Mouse (Mus musculus) MEL (cell line): ENCODE data around the gene Taf11. TPM values are rescaled to one million over a fixed set of nuclear protein-coding genes. Genes with fewer than 3 reads are reported as not detected.

Experiments
- DNase-seq: peaks from one replicate; pipeline ENCODE4 v3.0.0; 2011; ENCODE audit warnings: low read depth, low spot score
- H3K27ac ChIP-seq: 2 replicates; pipeline ENCODE4 v1.5.1; 2012; ENCODE audit warnings: low read depth, mild to moderate bottlenecking, control low read depth, low read length, moderate library complexity; ENCODE audit not compliant: control insufficient read depth
- H3K27me3 ChIP-seq, 2 experiments: fragments of 150-350 bp in 1 of 2; sonication (generic) in 1 of 2; 2 replicates each; pipeline ENCODE4 v1.6.1; 2012; ENCODE audit warnings: low read length in 2 of 2, mild to moderate bottlenecking in 2 of 2, improper control_type of control experiment in 1 of 2, moderate library complexity in 1 of 2; ENCODE audit not compliant: insufficient read depth in 2 of 2, control insufficient read depth in 1 of 2
- H3K36me3 ChIP-seq, 2 experiments: 2 replicates each; pipeline ENCODE4 v1.6.1; 2012 to 2014; ENCODE audit warnings: low read length in 2 of 2, improper control_type of control experiment in 1 of 2, inconsistent platforms in 1 of 2, mild to moderate bottlenecking in 1 of 2; ENCODE audit not compliant: insufficient read depth in 2 of 2, control insufficient read depth in 1 of 2
- H3K4me1 ChIP-seq, 2 experiments: fragments of 150-350 bp in 1 of 2; sonication (generic) in 1 of 2; 2 replicates each; pipeline ENCODE4 v1.6.1; 2012; ENCODE audit warnings: low read length in 2 of 2, improper control_type of control experiment in 1 of 2, mild to moderate bottlenecking in 1 of 2; ENCODE audit not compliant: insufficient read depth in 2 of 2, control insufficient read depth in 1 of 2
- H3K4me3 ChIP-seq, 2 experiments: fragments of 150-350 bp in 1 of 2; sonication (generic) in 1 of 2; 2 replicates each; pipeline ENCODE4 v1.5.1; 2012; ENCODE audit warnings: low read depth in 2 of 2, low read length in 2 of 2, mild to moderate bottlenecking in 2 of 2, moderate library complexity in 2 of 2, control low read depth in 1 of 2, improper control_type of control experiment in 1 of 2; ENCODE audit not compliant: control insufficient read depth in 1 of 2, insufficient read depth in 1 of 2
- H3K79me2 ChIP-seq: 2 replicates; pipeline ENCODE4 v1.6.1; 2012; ENCODE audit warnings: mild to moderate bottlenecking, low read length, moderate library complexity; ENCODE audit not compliant: control insufficient read depth, poor library complexity, insufficient read depth
- H3K9ac ChIP-seq: 2 replicates; pipeline ENCODE4 v1.6.1; 2012; ENCODE audit warnings: low read depth, mild to moderate bottlenecking, control low read depth, low read length, moderate library complexity; ENCODE audit not compliant: control insufficient read depth, poor library complexity, severe bottlenecking
- H3K9me3 ChIP-seq: fragments of 150-350 bp; sonication (generic); replicated peaks from 2 replicates; pipeline ENCODE4 v1.6.1; 2012; ENCODE audit warnings: mild to moderate bottlenecking, low read length, improper control_type of control experiment, moderate library complexity; ENCODE audit not compliant: insufficient read depth
- BHLHE40 ChIP-seq: IDR thresholded peaks from 2 replicates; pipeline ENCODE4 v1.6.1; 2012; ENCODE audit warnings: low read depth, mild to moderate bottlenecking, inconsistent platforms, low read length, improper control_type of control experiment, borderline replicate concordance
- CHD1 ChIP-seq: IDR thresholded peaks from 2 replicates; pipeline ENCODE4 v1.6.1; 2012; ENCODE audit warnings: low read depth, mild to moderate bottlenecking, inconsistent platforms, low read length, improper control_type of control experiment
- CHD2 ChIP-seq: IDR thresholded peaks from 2 replicates; pipeline ENCODE4 v1.6.1; 2011; ENCODE audit warnings: low read length, improper control_type of control experiment
- E2F4 ChIP-seq: IDR thresholded peaks from 2 replicates; pipeline ENCODE4 v1.6.1; 2011; ENCODE audit warnings: low read depth, low read length, improper control_type of control experiment, borderline replicate concordance
- ELF1 ChIP-seq: IDR thresholded peaks from 2 replicates; pipeline ENCODE4 v1.6.1; 2014; ENCODE audit warnings: low read depth, mild to moderate bottlenecking, inconsistent platforms, low read length, improper control_type of control experiment, moderate library complexity
- ETS1 ChIP-seq: IDR thresholded peaks from 2 replicates; pipeline ENCODE4 v1.6.1; 2012; ENCODE audit warnings: low read depth, mild to moderate bottlenecking, inconsistent platforms, low read length, improper control_type of control experiment, moderate library complexity
- GABPA ChIP-seq: IDR thresholded peaks from 2 replicates; pipeline ENCODE4 v1.6.1; 2012; ENCODE audit warnings: low read depth, mild to moderate bottlenecking, inconsistent platforms, low read length, improper control_type of control experiment, moderate library complexity
- GATA1 ChIP-seq: IDR thresholded peaks from 2 replicates; pipeline ENCODE4 v1.6.1; 2011; ENCODE audit warnings: low read depth, low read length, improper control_type of control experiment
- HCFC1 ChIP-seq: IDR thresholded peaks from 2 replicates; pipeline ENCODE4 v1.6.1; 2012; ENCODE audit warnings: low read depth, mild to moderate bottlenecking, inconsistent platforms, low read length, improper control_type of control experiment, moderate library complexity
- JUND ChIP-seq: IDR thresholded peaks from 2 replicates; pipeline ENCODE4 v1.6.1; 2011; ENCODE audit warnings: low read depth, mild to moderate bottlenecking, improper control_type of control experiment, low read length
- KAT2A ChIP-seq: conservative IDR thresholded peaks from 2 replicates; pipeline ENCODE4 v1.6.1; 2012; ENCODE audit warnings: low read depth, low read length, improper control_type of control experiment, inconsistent platforms
- MAX ChIP-seq: IDR thresholded peaks from 2 replicates; pipeline ENCODE4 v1.6.1; 2011; ENCODE audit warnings: low read length, improper control_type of control experiment
- MAZ ChIP-seq: IDR thresholded peaks from 2 replicates; pipeline ENCODE4 v1.6.1; 2012; ENCODE audit warnings: low read depth, mild to moderate bottlenecking, inconsistent platforms, low read length, improper control_type of control experiment
- MEF2A ChIP-seq: IDR thresholded peaks from 2 replicates; pipeline ENCODE4 v1.6.1; 2014; ENCODE audit warnings: low read depth, mild to moderate bottlenecking, inconsistent platforms, low read length, improper control_type of control experiment; ENCODE audit not compliant: poor library complexity, insufficient replicate concordance, severe bottlenecking; ENCODE audit errors: extremely low read depth
- MXI1 ChIP-seq: IDR thresholded peaks from 2 replicates; pipeline ENCODE4 v1.6.1; 2011; ENCODE audit warnings: mild to moderate bottlenecking, low read depth, low read length, improper control_type of control experiment
- MYB ChIP-seq: IDR thresholded peaks from 2 replicates; pipeline ENCODE4 v1.6.1; 2011; ENCODE audit warnings: mild to moderate bottlenecking, low read depth, low read length, improper control_type of control experiment
- MYC ChIP-seq: IDR thresholded peaks from 2 replicates; pipeline ENCODE4 v1.6.1; 2011; ENCODE audit warnings: low read depth, mild to moderate bottlenecking, low read length, improper control_type of control experiment, moderate library complexity
- NELFE ChIP-seq: IDR thresholded peaks from 2 replicates; pipeline ENCODE4 v1.6.1; 2011; ENCODE audit warnings: low read depth, low read length, improper control_type of control experiment
- POLR2A ChIP-seq, 2 experiments: IDR thresholded peaks; 2 replicates each; pipeline ENCODE4 v1.6.1; 2011 to 2012; ENCODE audit warnings: low read length in 2 of 2, mild to moderate bottlenecking in 2 of 2, control low read depth in 1 of 2, improper control_type of control experiment in 1 of 2, low read depth in 1 of 2, moderate library complexity in 1 of 2; ENCODE audit not compliant: control insufficient read depth in 1 of 2, insufficient read depth in 1 of 2, poor library complexity in 1 of 2
- POLR2AphosphoS2 ChIP-seq: IDR thresholded peaks from 2 replicates; pipeline ENCODE4 v1.6.1; 2011; ENCODE audit warnings: low read length, improper control_type of control experiment
- POLR2AphosphoS5 ChIP-seq: IDR thresholded peaks from 2 replicates; pipeline ENCODE4 v1.6.1; 2012; ENCODE audit warnings: low read depth, borderline replicate concordance, mild to moderate bottlenecking, inconsistent platforms, low read length, moderate library complexity, mixed read lengths
- RAD21 ChIP-seq: IDR thresholded peaks from 2 replicates; pipeline ENCODE4 v1.6.1; 2011; ENCODE audit warnings: mild to moderate bottlenecking, low read depth, low read length, improper control_type of control experiment
- SIN3A ChIP-seq: IDR thresholded peaks from 2 replicates; pipeline ENCODE4 v1.6.1; 2012; ENCODE audit warnings: low read length, improper control_type of control experiment, inconsistent platforms
- SMC3 ChIP-seq: IDR thresholded peaks from 2 replicates; pipeline ENCODE4 v1.6.1; 2011; ENCODE audit warnings: low read depth, low read length, improper control_type of control experiment
- TAL1 ChIP-seq: IDR thresholded peaks from 2 replicates; pipeline ENCODE4 v1.6.1; 2012; ENCODE audit warnings: mild to moderate bottlenecking, inconsistent platforms, low read length, moderate library complexity, mixed read lengths
- TBP ChIP-seq: IDR thresholded peaks from 2 replicates; pipeline ENCODE4 v1.8.0; 2011; ENCODE audit warnings: low read depth, low read length, improper control_type of control experiment
- TCF12 ChIP-seq: IDR thresholded peaks from 2 replicates; pipeline ENCODE4 v1.6.1; 2014; ENCODE audit warnings: low read depth, mild to moderate bottlenecking, inconsistent platforms, low read length, improper control_type of control experiment, moderate library complexity
- UBTF ChIP-seq: IDR thresholded peaks from 2 replicates; pipeline ENCODE4 v1.6.1; 2012; ENCODE audit warnings: low read depth, mild to moderate bottlenecking, inconsistent platforms, low read length, improper control_type of control experiment, moderate library complexity, borderline replicate concordance; ENCODE audit not compliant: insufficient read depth
- USF1 ChIP-seq: IDR thresholded peaks from 2 replicates; pipeline ENCODE4 v1.6.1; 2014; ENCODE audit warnings: low read depth, mild to moderate bottlenecking, inconsistent platforms, low read length, improper control_type of control experiment, moderate library complexity
- ZKSCAN1 ChIP-seq: IDR thresholded peaks from 2 replicates; pipeline ENCODE4 v1.6.1; 2012; ENCODE audit warnings: low read depth, mild to moderate bottlenecking, inconsistent platforms, low read length, improper control_type of control experiment, moderate library complexity
- ZMIZ1 ChIP-seq: IDR thresholded peaks from 2 replicates; pipeline ENCODE4 v1.6.1; 2012; ENCODE audit warnings: low read depth, mild to moderate bottlenecking, inconsistent platforms, low read length, improper control_type of control experiment, moderate library complexity
- polyA plus RNA-seq, 2 experiments: library from polyadenylated mRNA; stranded (reverse) in 1 of 2; unstranded in 1 of 2; fragments of >175 nt in 1 of 2; fragments of >200 nt in 1 of 2; gene quantifications; 2 replicates each; pipeline versions ENCODE4 v1.2.1 to v1.2.4; 2012; ENCODE audit warnings: low replicate concordance in 2 of 2, low read depth in 1 of 2; ENCODE audit not compliant: insufficient read length in 2 of 2, insufficient read depth in 1 of 2, missing spikeins in 1 of 2
- total RNA-seq: library from RNA; depleted of rRNA; stranded (reverse); fragments of 300-350 nt; gene quantifications from 2 replicates; pipeline ENCODE4 v1.2.3, GENCODE M21; 2012

Gene Taf11
- total and polyA plus RNA-seq, 3 experiments: 45.7 to 77.8 TPM; not detected in 1

- TF ChIP-seq BHLHE40 (no peak), MEF2A (no peak), MYC (0 out of 2 replicates have a peak, but pooled peaks have one; percentile 15), SMC3 (peak; percentile 38; the same call in 1 of the 2 replicates), UBTF (no peak), USF1 (no peak), GABPA (no peak), ZMIZ1 (no peak), MYB (no peak), ETS1 (no peak), POLR2AphosphoS5 (no peak), TCF12 (no peak), MAX (peak; percentile 34; the same call in 1 of the 2 replicates), E2F4 (no peak)
Observed at GRCm38 (mm10) chr17:27908206-27908887, 1.3 kb downstream of the Taf11 start (continued).

GRCm38 (mm10) chr17:27907512-27908205 lies 2.0 kb downstream of the Taf11 start:
- Histone ChIP-seq H3K9ac (peak overlapping the region; percentile 80), H3K27me3 (no peaks in the 10 kb centered on the region), H3K4me3 (peak overlapping the region; percentile 88 to 89), H3K27ac (peak overlapping the region; percentile 56), H3K36me3 (peaks cover 0 to 10% of the 10 kb centered on the region in 2 experiments; a peak in 2 of 4 replicates)
- DNase-seq: peak; percentile 96
- TF ChIP-seq TAL1 (no peak), USF1 (no peak), ETS1 (no peak; the same call in 1 of the 2 replicates), SIN3A (peak; percentile 100), E2F4 (no peak), POLR2AphosphoS2 (peak; percentile 67; the same call in 1 of the 2 replicates), JUND (0 out of 2 replicates have a peak, but pooled peaks have one; percentile 58), POLR2A (IDR thresholded peaks at IDR 0.05; ENCODE audit: control insufficient read depth in 1 of 2, insufficient read depth in 1 of 2, low read depth in 1 of 2, low read length in 2 of 2, poor library complexity in 1 of 2) (peak; percentile 56 to 71; a peak in 2 of 4 replicates), MEF2A (no peak), MXI1 (peak; percentile 96), RAD21 (no peak), ELF1 (peak; percentile 74), MYC (peak; percentile 18; the same call in 1 of the 2 replicates), TBP (peak; percentile 50; the same call in 1 of the 2 replicates), ZKSCAN1 (no peak), NELFE (peak; percentile 63), TCF12 (0 out of 2 replicates have a peak, but pooled peaks have one; percentile 33), GATA1 (no peak), HCFC1 (peak; percentile 96), UBTF (0 out of 2 replicates have a peak, but pooled peaks have one; percentile 25), CHD1 (0 out of 2 replicates have a peak, but pooled peaks have one; percentile 79), CHD2 (peak; percentile 71; the same call in 1 of the 2 replicates), SMC3 (no peak), MAZ (peak; percentile 89), BHLHE40 (no peak), KAT2A (peak; percentile 73; the same call in 1 of the 2 replicates)
- TF ChIP-seq, all 39 proteins: peak for 16
- Histone ChIP-seq H3K9me3 (no peaks in the 10 kb centered on the region), H3K79me2 (peaks cover 22% of the 10 kb centered on the region), H3K4me1 (peaks cover 0 to 3% of the 10 kb centered on the region in 2 experiments; a peak in 3 of 4 replicates)
